Mouse (Mus musculus): ENCODE measurements around the gene Ptgfrn. TPM values are rescaled to one million over a fixed set of nuclear protein-coding genes. Genes with fewer than 3 reads are reported as not detected.

The Ptgfrn gene
- polyA plus RNA-seq, 1 experiment from 2014 or later, result 0.68 TPM

- H3K4me3 ChIP-seq, result no peak overlapping the region
- no peak for ATAC-seq
- no peaks in the 10 kb centered on the region for H3K27me3 ChIP-seq (replicated peaks)
- no peak overlapping the region for H3K27ac ChIP-seq
- 83% methylated on average over 9 of the region's 9 CpGs for WGBS (ENCODE audit: insufficient replicate concordance)
- H3K4me1 ChIP-seq, result peaks cover 15% of the 10 kb centered on the region
- H3K36me3 ChIP-seq, result no peaks in the 10 kb centered on the region
- H3K9ac ChIP-seq, result no peak overlapping the region
- no peaks in the 10 kb centered on the region for H3K9me3 ChIP-seq (replicated peaks)
- H3K4me2 ChIP-seq, result no peak overlapping the region
Observed at GRCm38 (mm10) chr3:101134861-101135260, 24.8 kb upstream of the Ptgfrn start.

GRCm38 (mm10) chr3:101132981-101133380 is 22.9 kb upstream of the Ptgfrn start:
- Histone ChIP-seq H3K4me2 (no peak overlapping the region), H3K4me1 (peaks cover 28% of the 10 kb centered on the region), H3K9ac (no peak overlapping the region), H3K27ac (no peak overlapping the region), H3K4me3 (no peak overlapping the region), H3K36me3 (no peaks in the 10 kb centered on the region), H3K27me3 (replicated peaks) (no peaks in the 10 kb centered on the region), H3K9me3 (replicated peaks) (no peaks in the 10 kb centered on the region)
- WGBS (ENCODE audit: insufficient replicate concordance), result 62% methylated on average over 6 of the region's 6 CpGs
- ATAC-seq, result no peak

- Histone ChIP-seq H3K36me3 (no peaks in the 10 kb centered on the region), H3K27me3 (replicated peaks) (no peaks in the 10 kb centered on the region), H3K4me1 (peaks cover 27% of the 10 kb centered on the region), H3K9ac (no peak overlapping the region), H3K9me3 (replicated peaks) (no peaks in the 10 kb centered on the region), H3K4me2 (no peak overlapping the region), H3K27ac (no peak overlapping the region), H3K4me3 (no peak overlapping the region)
- no peak for ATAC-seq
- 65% methylated on average over 5 of the region's 5 CpGs for WGBS (ENCODE audit: insufficient replicate concordance)
Observed at GRCm38 (mm10) chr3:101131772-101132171, 21.7 kb upstream of the Ptgfrn start.

- peak overlapping the region; percentile 55 for H3K4me2 ChIP-seq
- 0 out of 2 replicates have a peak, but pooled peaks have one; percentile 30 for ATAC-seq
- no peak overlapping the region for H3K4me3 ChIP-seq
- no peak overlapping the region for H3K9ac ChIP-seq
- WGBS (ENCODE audit: insufficient replicate concordance), result 4% methylated on average over 11 of the region's 11 CpGs
- H3K9me3 ChIP-seq (replicated peaks), result no peaks in the 10 kb centered on the region
- peaks cover 22% of the 10 kb centered on the region for H3K4me1 ChIP-seq
- no peaks in the 10 kb centered on the region for H3K27me3 ChIP-seq (replicated peaks)
- H3K27ac ChIP-seq, result no peak overlapping the region
- H3K36me3 ChIP-seq, result no peaks in the 10 kb centered on the region
Observed at GRCm38 (mm10) chr3:101130526-101130925, 20.4 kb upstream of the Ptgfrn start.

GRCm38 (mm10) chr3:101129620-101130019 is 19.5 kb upstream of the Ptgfrn start:
- no peak overlapping the region for H3K4me3 ChIP-seq
- H3K27me3 ChIP-seq (replicated peaks), result no peaks in the 10 kb centered on the region
- H3K4me1 ChIP-seq, result peaks cover 22% of the 10 kb centered on the region
- ATAC-seq, result no peak
- H3K36me3 ChIP-seq, result no peaks in the 10 kb centered on the region
- WGBS (ENCODE audit: insufficient replicate concordance), result 59% methylated on average over 3 of the region's 3 CpGs
- no peak overlapping the region for H3K9ac ChIP-seq
- no peak overlapping the region for H3K27ac ChIP-seq
- no peak overlapping the region for H3K4me2 ChIP-seq
- no peaks in the 10 kb centered on the region for H3K9me3 ChIP-seq (replicated peaks)

- H3K9me3 ChIP-seq (replicated peaks), result no peaks in the 10 kb centered on the region
- H3K4me3 ChIP-seq, result no peak overlapping the region
- peak; percentile 60; the same call in 1 of the 2 replicates for ATAC-seq
- no peak overlapping the region for H3K4me2 ChIP-seq
- no peak overlapping the region for H3K27ac ChIP-seq
- H3K9ac ChIP-seq, result no peak overlapping the region
- no peaks in the 10 kb centered on the region for H3K36me3 ChIP-seq
- H3K4me1 ChIP-seq, result peaks cover 22% of the 10 kb centered on the region
- H3K27me3 ChIP-seq (replicated peaks), result no peaks in the 10 kb centered on the region
Observed at GRCm38 (mm10) chr3:101129090-101129489, 19.0 kb upstream of the Ptgfrn start.

- 77% methylated on average over 2 of the region's 2 CpGs for WGBS (ENCODE audit: insufficient replicate concordance)
- H3K27me3 ChIP-seq (replicated peaks), result no peaks in the 10 kb centered on the region
- H3K36me3 ChIP-seq, result no peaks in the 10 kb centered on the region
- H3K9ac ChIP-seq, result no peak overlapping the region
- no peak overlapping the region for H3K4me2 ChIP-seq
- ATAC-seq, result no peak
- no peak overlapping the region for H3K27ac ChIP-seq
- H3K4me1 ChIP-seq, result peaks cover 22% of the 10 kb centered on the region
- no peaks in the 10 kb centered on the region for H3K9me3 ChIP-seq (replicated peaks)
- no peak overlapping the region for H3K4me3 ChIP-seq
Observed at GRCm38 (mm10) chr3:101127766-101128165, 17.7 kb upstream of the Ptgfrn start.

GRCm38 (mm10) chr3:101124716-101125115 is 14.6 kb upstream of the Ptgfrn start:
- WGBS (ENCODE audit: insufficient replicate concordance), result 80% methylated on average over 5 of the region's 5 CpGs
- H3K9ac ChIP-seq, result no peak overlapping the region
- H3K36me3 ChIP-seq, result no peaks in the 10 kb centered on the region

GRCm38 (mm10) chr3:101122479-101122878 is 12.4 kb upstream of the Ptgfrn start:
- no peaks in the 10 kb centered on the region for H3K27me3 ChIP-seq (replicated peaks)
- ATAC-seq, result no peak
- no peak overlapping the region for H3K27ac ChIP-seq
- no peak overlapping the region for H3K4me3 ChIP-seq
- H3K9ac ChIP-seq, result no peak overlapping the region
- no peak overlapping the region for H3K4me2 ChIP-seq
- no peaks in the 10 kb centered on the region for H3K4me1 ChIP-seq
- no peaks in the 10 kb centered on the region for H3K36me3 ChIP-seq
- WGBS (ENCODE audit: insufficient replicate concordance), result 57% methylated on average over 3 of the region's 3 CpGs
- no peaks in the 10 kb centered on the region for H3K9me3 ChIP-seq (replicated peaks)

More at GRCm38 (mm10) chr3:101124716-101125115, 14.6 kb upstream of the Ptgfrn start:
- H3K9me3 ChIP-seq (replicated peaks), result no peaks in the 10 kb centered on the region
- H3K27ac ChIP-seq, result no peak overlapping the region
- no peak overlapping the region for H3K4me3 ChIP-seq
- H3K4me1 ChIP-seq, result peaks cover 12% of the 10 kb centered on the region
- ATAC-seq, result no peak
- H3K4me2 ChIP-seq, result no peak overlapping the region
- no peaks in the 10 kb centered on the region for H3K27me3 ChIP-seq (replicated peaks)

- Histone ChIP-seq H3K4me1 (no peaks in the 10 kb centered on the region), H3K36me3 (no peaks in the 10 kb centered on the region)
- no peak for ATAC-seq
Observed at GRCm38 (mm10) chr3:101117774-101118173, 7.7 kb upstream of the Ptgfrn start.

GRCm38 (mm10) chr3:101117386-101117749 is 7.3 kb upstream of the Ptgfrn start:
- Histone ChIP-seq H3K9me3 (replicated peaks) (no peaks in the 10 kb centered on the region), H3K4me1 (no peaks in the 10 kb centered on the region), H3K4me2 (no peak overlapping the region), H3K4me3 (no peak overlapping the region), H3K36me3 (no peaks in the 10 kb centered on the region), H3K27ac (no peak overlapping the region), H3K27me3 (replicated peaks) (peaks cover 17% of the 10 kb centered on the region), H3K9ac (no peak overlapping the region)
- 77% methylated on average over 8 of the region's 8 CpGs for WGBS (ENCODE audit: insufficient replicate concordance)
- ATAC-seq, result no peak

More at GRCm38 (mm10) chr3:101117774-101118173, 7.7 kb upstream of the Ptgfrn start:
- H3K9me3 ChIP-seq (replicated peaks), result no peaks in the 10 kb centered on the region
- no peak overlapping the region for H3K9ac ChIP-seq
- no peak overlapping the region for H3K4me3 ChIP-seq
- no peak overlapping the region for H3K27ac ChIP-seq
- H3K27me3 ChIP-seq (replicated peaks), result peaks cover 13% of the 10 kb centered on the region
- H3K4me2 ChIP-seq, result no peak overlapping the region
- WGBS (ENCODE audit: insufficient replicate concordance), result 71% methylated on average over 11 of the region's 11 CpGs

GRCm38 (mm10) chr3:101116431-101117385 is 6.6 kb upstream of the Ptgfrn start:
- H3K4me1 ChIP-seq, result 0 out of 2 replicates have a peak, but pooled peaks cover 5% of the 10 kb centered on the region
- no peak overlapping the region for H3K27ac ChIP-seq
- H3K9me3 ChIP-seq (replicated peaks), result no peaks in the 10 kb centered on the region
- no peak for ATAC-seq
- H3K4me3 ChIP-seq, result no peak overlapping the region
- H3K36me3 ChIP-seq, result no peaks in the 10 kb centered on the region
- H3K9ac ChIP-seq, result no peak overlapping the region
- no peak overlapping the region for H3K4me2 ChIP-seq
- peaks cover 24% of the 10 kb centered on the region for H3K27me3 ChIP-seq (replicated peaks)
- 45% methylated on average over 25 of the region's 25 CpGs for WGBS (ENCODE audit: insufficient replicate concordance)
